Mouse (Mus musculus) G1E (cell line): ENCODE results near the gene Nfkbia. TPM values are rescaled to one million over a fixed set of nuclear protein-coding genes. Genes with fewer than 3 reads are reported as not detected.

ENCODE experiments used
- ATAC-seq: 2 replicates; pipeline ENCODE4 v1.8.0; 2016; ENCODE audit warnings: mild to moderate bottlenecking; ENCODE audit not compliant: insufficient number of reproducible peaks, poor library complexity, low FRiP score, severe bottlenecking; ENCODE audit errors: extremely low read depth
- DNase-seq: peaks from one replicate; pipeline ENCODE4 v3.0.0; 2012; ENCODE audit warnings: low spot score
- H3K27me3 ChIP-seq: 2 replicates; pipeline ENCODE4 v1.6.1; 2012; ENCODE audit warnings: mild to moderate bottlenecking, low read length, inconsistent platforms; ENCODE audit not compliant: insufficient read depth
- H3K36me3 ChIP-seq: replicated peaks from 2 replicates; pipeline ENCODE3; 2012; ENCODE audit warnings: mild to moderate bottlenecking, inconsistent platforms
- H3K4me1 ChIP-seq: 2 replicates; pipeline ENCODE4 v1.6.1; 2012; ENCODE audit warnings: low read depth, low read length, inconsistent platforms, mixed read lengths; ENCODE audit not compliant: insufficient read depth
- H3K4me3 ChIP-seq: 2 replicates; pipeline ENCODE4 v1.5.1; 2012; ENCODE audit warnings: low read depth, mild to moderate bottlenecking, inconsistent platforms, low read length, moderate library complexity, mixed read lengths
- H3K9me3 ChIP-seq: replicated peaks from 2 replicates; pipeline ENCODE4 v1.6.1; 2012; ENCODE audit warnings: inconsistent platforms
- CTCF ChIP-seq: IDR thresholded peaks from 2 replicates; pipeline ENCODE4 v1.5.1; 2012; ENCODE audit warnings: low read depth, low read length, inconsistent platforms, mixed read lengths
- GATA1 ChIP-seq: IDR thresholded peaks from 2 replicates; pipeline ENCODE4 v1.6.1; 2012; ENCODE audit warnings: borderline replicate concordance, low read length, inconsistent platforms, mixed read lengths
- GATA2 ChIP-seq: IDR thresholded peaks from 2 replicates; pipeline ENCODE4 v1.6.1; 2012; ENCODE audit warnings: low read depth, low read length, inconsistent platforms, borderline replicate concordance
- POLR2AphosphoS5 ChIP-seq: IDR thresholded peaks from 2 replicates; pipeline ENCODE4 v1.6.1; 2012; ENCODE audit warnings: low read depth, low read length, inconsistent platforms; ENCODE audit not compliant: insufficient replicate concordance
- TAL1 ChIP-seq: conservative IDR thresholded peaks from 2 replicates; pipeline ENCODE4 v1.6.1; 2012; ENCODE audit warnings: low read depth, low read length, inconsistent platforms, mixed read lengths
- polyA plus RNA-seq: library from polyadenylated mRNA; stranded (reverse); fragments of >175 nt; gene quantifications from 2 replicates; pipeline ENCODE4 v1.2.3, GENCODE M21; 2012
- total RNA-seq, 2 experiments: library from RNA; stranded (forward) in 1 of 2; stranded (reverse) in 1 of 2; fragments of 200-1000 nt in 1 of 2; fragments of >200 nt in 1 of 2; fragmentation: Nextera tagmentation in 1 of 2; gene quantifications; 2 replicates each; pipeline ENCODE4 v1.2.3; 2014 to 2017

The Nfkbia gene
- total and polyA plus RNA-seq, 3 experiments: 11.0 to 28.8 (median 14.1) TPM

- H3K27me3 ChIP-seq: peaks cover 72% of the 10 kb centered on the region
- H3K36me3 ChIP-seq: no peaks in the 10 kb centered on the region
- DNase-seq (no peak), ATAC-seq (no peak)
- no peak for TF ChIP-seq GATA2
- no peak overlapping the region for H3K4me3 ChIP-seq
- H3K9me3 ChIP-seq: no peaks in the 10 kb centered on the region
- peaks cover 20% of the 10 kb centered on the region for H3K4me1 ChIP-seq
Measured at GRCm38 (mm10) chr12:55462456-55462855, 30.0 kb downstream of the Nfkbia start.

GRCm38 (mm10) chr12:55461767-55462166 is 30.7 kb downstream of the Nfkbia start:
- ATAC-seq: no peak
- H3K36me3 ChIP-seq: no peaks in the 10 kb centered on the region
- DNase-seq: no peak
- no peaks in the 10 kb centered on the region for H3K9me3 ChIP-seq
- peaks cover 68% of the 10 kb centered on the region for H3K27me3 ChIP-seq
- TF ChIP-seq CTCF (no peak), GATA2 (no peak), TAL1 (no peak), GATA1 (no peak), POLR2AphosphoS5 (no peak)
- peaks cover 20% of the 10 kb centered on the region for H3K4me1 ChIP-seq
- H3K4me3 ChIP-seq: no peak overlapping the region

GRCm38 (mm10) chr12:55460900-55461299 is 31.5 kb downstream of the Nfkbia start:
- ATAC-seq (no peak), DNase-seq (no peak)
- peaks cover 20% of the 10 kb centered on the region for H3K4me1 ChIP-seq
- TF ChIP-seq CTCF (no peak), GATA1 (no peak), POLR2AphosphoS5 (no peak), TAL1 (no peak), GATA2 (no peak)
- H3K9me3 ChIP-seq: no peaks in the 10 kb centered on the region
- peaks cover 63% of the 10 kb centered on the region for H3K27me3 ChIP-seq
- H3K36me3 ChIP-seq: no peaks in the 10 kb centered on the region
- no peak overlapping the region for H3K4me3 ChIP-seq

DNA sequence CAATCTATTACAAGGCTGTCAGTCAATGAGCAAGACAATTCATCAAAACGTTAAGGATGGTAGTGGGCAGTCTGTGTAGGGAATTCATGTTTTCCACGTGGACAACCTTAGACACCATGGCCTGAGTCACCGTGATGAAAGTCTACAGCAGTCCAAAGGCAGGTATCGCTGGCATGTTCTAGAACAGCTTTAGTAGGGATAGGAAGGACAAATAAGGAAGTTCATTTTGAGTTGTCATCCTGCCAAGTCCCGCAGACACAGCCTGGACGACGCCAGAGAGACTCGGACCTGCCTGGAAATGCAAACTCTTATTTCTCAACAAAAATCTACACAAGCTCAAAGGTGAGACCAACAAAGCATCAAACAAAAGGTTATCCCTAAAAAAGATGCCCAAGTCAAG is 32.7 kb downstream of the Nfkbia start:
- Histone ChIP-seq H3K27me3 (peaks cover 61% of the 10 kb centered on the region), H3K4me1 (peaks cover 10% of the 10 kb centered on the region), H3K9me3 (no peaks in the 10 kb centered on the region), H3K4me3 (no peak overlapping the region), H3K36me3 (no peaks in the 10 kb centered on the region)
- TF ChIP-seq GATA1 (no peak), GATA2 (no peak)
- ATAC-seq (no peak), DNase-seq (no peak)

DNA sequence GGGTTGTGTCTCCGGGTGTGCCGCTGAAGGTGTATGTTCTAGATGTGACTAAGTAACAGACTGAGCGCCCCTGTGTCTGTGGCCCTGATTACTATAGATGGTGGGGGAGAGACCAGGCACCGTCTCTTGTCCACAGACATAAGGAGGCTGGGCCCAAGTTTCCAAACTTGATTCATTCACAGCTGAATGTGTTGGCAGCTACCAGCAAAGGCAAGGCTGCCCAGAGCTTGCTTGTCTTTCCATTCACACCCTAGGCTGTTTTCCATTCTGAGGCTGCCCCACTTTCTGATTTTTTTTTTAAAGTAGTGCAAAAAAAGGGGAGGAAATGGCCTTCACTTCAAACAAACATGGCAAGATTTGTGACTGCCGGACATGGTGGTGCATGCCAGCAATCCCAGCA is 35.6 kb downstream of the Nfkbia start:
- DNase-seq: no peak
- H3K4me3 ChIP-seq: no peak overlapping the region
- no peak for TF ChIP-seq CTCF
- no peak for TF ChIP-seq TAL1
- no peak for TF ChIP-seq GATA1
- no peak for TF ChIP-seq POLR2AphosphoS5
- TF ChIP-seq GATA2: no peak
- peaks cover 67% of the 10 kb centered on the region for H3K27me3 ChIP-seq
- no peaks in the 10 kb centered on the region for H3K36me3 ChIP-seq
- no peak for ATAC-seq
- no peaks in the 10 kb centered on the region; the same call in 1 of the 2 replicates for H3K4me1 ChIP-seq
- no peaks in the 10 kb centered on the region for H3K9me3 ChIP-seq

GRCm38 (mm10) chr12:55456136-55456535 is 36.3 kb downstream of the Nfkbia start:
- ATAC-seq (no peak), DNase-seq (no peak)
- H3K27me3 ChIP-seq: peaks cover 64% of the 10 kb centered on the region
- no peaks in the 10 kb centered on the region; the same call in 1 of the 2 replicates for H3K4me1 ChIP-seq
- TF ChIP-seq GATA2 (no peak), CTCF (no peak), TAL1 (no peak), GATA1 (no peak), POLR2AphosphoS5 (no peak)
- no peak overlapping the region for H3K4me3 ChIP-seq
- no peaks in the 10 kb centered on the region for H3K9me3 ChIP-seq
- H3K36me3 ChIP-seq: no peaks in the 10 kb centered on the region

DNA sequence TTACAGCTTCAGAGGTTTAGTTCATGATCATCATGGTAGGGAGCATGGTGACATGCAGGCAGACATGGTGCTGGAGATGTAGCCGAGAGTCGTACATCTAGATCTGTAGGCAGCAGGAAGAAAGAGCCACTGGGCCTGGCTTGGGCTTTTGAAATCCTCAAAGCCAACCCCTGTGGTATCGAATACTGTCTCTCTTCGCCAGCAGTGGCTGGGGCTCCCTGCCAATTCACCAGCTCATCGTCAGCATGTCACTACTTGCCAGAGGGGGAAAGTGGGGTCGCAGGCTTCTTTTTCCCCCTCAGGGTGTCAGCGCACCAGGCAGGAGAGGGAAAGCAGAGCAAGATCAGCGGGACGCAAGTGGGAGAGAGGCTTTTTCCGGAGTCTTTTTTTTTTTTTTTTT is 37.2 kb downstream of the Nfkbia start:
- H3K36me3 ChIP-seq: no peaks in the 10 kb centered on the region
- TF ChIP-seq GATA1 (no peak), GATA2 (no peak), TAL1 (no peak), CTCF (no peak), POLR2AphosphoS5 (no peak)
- DNase-seq (no peak), ATAC-seq (no peak)
- no peak overlapping the region for H3K4me3 ChIP-seq
- H3K9me3 ChIP-seq: no peaks in the 10 kb centered on the region
- H3K27me3 ChIP-seq: peaks cover 60% of the 10 kb centered on the region
- peaks cover 1% of the 10 kb centered on the region for H3K4me1 ChIP-seq
